Mouse (Mus musculus) layer of hippocampus, adult 11-12 months (tissue): Measurements from ENCODE around the gene Snapc1.

Source experiments
- DNase-seq: peaks from one replicate; pipeline ENCODE4 v3.0.0; 2022; ENCODE audit warnings: low spot score

The Snapc1 gene

GRCm38 (mm10) chr12:73964291-73965281, at the start of gene Snapc1:
Gene Snapc1 (plus strand): TSS chr12:73964481.
- DNase-seq: peak; percentile 99

DNA sequence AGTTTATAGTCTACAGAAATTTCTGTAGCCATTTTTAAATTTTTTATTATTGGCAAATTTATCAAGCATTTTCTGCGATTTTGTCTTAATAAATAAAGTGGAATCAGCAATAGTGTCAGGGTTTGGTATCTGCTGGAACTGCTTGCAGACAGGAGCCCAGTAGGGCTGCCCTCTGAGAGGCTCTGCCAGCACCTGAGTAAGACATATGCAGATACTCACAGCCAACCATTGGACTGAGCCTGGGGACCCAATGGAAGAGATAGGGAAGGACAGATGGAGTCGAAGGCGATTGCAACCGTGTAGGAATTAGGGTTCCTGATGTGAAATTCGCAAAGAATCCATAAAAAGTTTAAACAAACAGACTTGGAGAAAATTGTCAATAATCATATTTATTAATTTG, 45.8 kb upstream of the Snapc1 start:
- DNase-seq: no peak

GRCm38 (mm10) chr12:73930266-73930665, 34.0 kb upstream of the Snapc1 start:
- DNase-seq: no peak

- no peak for DNase-seq
Observed at GRCm38 (mm10) chr12:73931274-73931673, 33.0 kb upstream of the Snapc1 start.

DNA sequence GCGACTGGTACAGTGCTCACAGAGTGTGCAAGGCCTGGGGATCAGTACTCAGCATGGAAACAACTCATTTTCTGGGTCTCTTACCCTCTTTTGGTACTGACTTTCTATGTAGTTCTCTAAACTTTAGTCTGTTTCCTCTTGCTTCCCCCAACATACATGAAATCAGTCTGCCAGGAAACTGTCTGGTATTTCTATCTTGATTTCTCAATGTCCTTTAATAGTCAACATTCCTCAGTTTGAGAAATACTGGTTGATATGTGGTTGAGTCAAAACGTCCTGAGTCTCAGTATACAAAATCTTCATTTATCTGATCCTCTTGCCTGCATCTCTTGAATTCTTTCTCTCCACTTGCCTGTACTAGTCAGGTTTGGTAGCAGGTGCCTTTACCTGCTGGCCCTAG, 29.8 kb upstream of the Snapc1 start:
- no peak for DNase-seq

DNA sequence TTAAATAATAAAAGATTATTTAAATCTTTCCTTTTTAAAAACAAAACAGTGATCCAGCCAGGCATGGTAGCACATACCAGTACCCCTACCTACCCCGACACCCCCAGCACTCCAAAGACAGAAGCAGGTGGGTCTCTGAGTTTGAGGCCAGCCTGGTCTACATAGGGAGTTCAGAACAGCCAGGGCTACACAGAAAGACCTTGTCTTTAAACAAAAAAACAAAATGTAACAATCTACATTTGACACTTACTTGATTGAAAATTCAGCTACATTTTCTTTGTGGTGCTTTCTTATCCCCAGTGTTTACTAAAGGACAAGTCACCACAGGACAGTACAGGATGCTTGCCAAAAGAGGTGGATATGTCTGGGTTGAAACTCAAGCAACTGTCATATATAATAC, 26.9 kb upstream of the Snapc1 start, which contains the start of gene Gm49321:
Gene Gm49321 (plus strand): TSS at position 301 of the 400 bp plus-strand sequence.
- DNase-seq: no peak

DNA sequence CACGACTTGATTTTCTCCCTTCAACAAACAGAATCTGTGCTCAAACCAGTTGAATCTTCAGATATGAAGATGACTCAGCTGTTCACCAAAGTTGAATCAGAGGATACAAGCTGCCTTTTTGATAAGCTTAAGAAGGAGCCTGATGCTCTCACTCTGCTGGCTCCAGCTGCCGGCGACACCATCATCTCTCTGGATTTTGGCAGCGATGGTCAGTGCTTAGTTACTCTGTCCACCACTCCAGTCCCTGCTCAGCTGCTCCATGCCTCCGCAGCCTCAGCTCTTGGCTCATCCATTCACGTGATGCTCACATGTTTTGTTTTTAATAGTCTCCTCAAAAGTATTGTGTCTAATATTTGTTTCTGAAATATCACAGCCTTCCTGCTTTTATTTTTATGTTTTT, 24.7 kb upstream of the Snapc1 start:
- no peak for DNase-seq

DNA sequence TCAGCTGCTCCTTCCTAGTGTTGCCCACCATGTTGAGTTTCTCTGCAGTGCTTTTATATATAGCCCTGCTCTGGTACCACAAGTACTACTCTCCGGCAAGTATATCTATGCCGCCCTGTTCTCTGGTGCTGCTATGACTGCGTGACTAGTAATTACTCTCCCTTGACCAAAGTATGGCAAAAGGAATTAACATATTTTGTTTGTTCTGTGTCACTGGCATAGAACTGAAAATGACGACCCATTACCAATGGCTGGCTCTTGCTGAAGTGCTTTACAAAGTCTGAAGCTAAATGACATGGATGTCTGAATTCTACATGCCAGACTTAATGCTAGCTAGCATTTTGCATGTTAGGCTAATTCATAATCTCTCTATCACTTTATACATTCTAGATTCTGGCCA, 15.9 kb upstream of the Snapc1 start:
- no peak for DNase-seq

- no peak for DNase-seq
Observed at GRCm38 (mm10) chr12:73949318-73950058, 14.8 kb upstream of the Snapc1 start.

DNA sequence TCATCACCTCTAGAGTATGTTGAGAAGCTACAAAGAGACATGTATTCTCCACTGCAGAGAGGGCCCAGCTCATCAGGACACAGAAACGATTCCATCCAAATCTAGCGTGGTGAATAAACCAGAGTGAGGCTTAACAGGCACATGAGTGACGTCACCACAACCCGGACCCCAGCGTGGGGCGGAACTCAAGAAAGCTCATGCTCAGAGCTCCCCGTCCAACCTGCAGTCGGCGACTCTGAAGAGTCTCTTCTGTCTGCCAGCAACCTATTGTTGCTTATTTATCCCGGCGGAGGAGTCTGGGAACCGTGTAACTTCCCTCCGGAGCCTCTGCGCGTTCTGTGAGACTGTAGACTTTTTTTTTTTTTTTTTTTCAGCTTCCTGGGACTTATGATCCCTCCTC, 11.4 kb upstream of the Snapc1 start:
- no peak for DNase-seq

DNA sequence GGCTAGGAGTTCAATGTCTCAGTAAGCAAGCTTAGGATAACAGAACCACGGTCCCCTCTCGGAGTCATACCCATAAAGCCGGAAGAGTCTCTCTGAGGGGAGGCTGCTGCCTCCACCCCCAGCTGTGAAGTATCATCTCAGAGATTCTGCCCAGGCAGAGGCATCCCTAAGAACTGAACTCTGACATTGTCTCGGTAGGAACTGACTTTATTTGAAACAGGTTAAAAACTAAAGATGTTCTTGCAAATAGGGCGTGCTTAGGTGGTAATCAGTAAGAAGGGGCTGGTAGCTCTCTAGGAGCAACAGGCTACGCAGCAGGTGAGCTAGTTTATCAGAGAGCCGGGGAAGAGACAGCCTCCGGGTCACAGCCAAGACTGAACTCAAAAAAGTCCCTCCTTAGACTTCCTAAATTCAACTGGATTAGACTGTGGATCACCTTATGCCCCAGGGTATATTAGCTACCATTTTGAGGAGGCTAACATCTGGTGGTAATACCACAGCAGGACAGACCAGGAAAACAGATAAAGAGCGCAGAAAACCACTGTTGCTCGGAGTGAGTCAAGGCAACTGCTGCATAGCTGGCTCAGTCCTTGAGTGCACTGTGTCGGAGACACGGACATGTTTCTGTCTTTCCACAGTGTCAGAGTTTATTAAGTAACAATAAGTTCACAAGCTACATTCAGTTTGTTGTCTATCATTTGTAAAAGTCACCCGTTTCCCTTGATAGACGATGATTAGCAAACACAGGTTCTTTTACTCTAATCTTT, 10.7 kb upstream of the Snapc1 start:
- no peak for DNase-seq

- DNase-seq: no peak
Observed at GRCm38 (mm10) chr12:73954785-73955184, 9.5 kb upstream of the Snapc1 start.

DNA sequence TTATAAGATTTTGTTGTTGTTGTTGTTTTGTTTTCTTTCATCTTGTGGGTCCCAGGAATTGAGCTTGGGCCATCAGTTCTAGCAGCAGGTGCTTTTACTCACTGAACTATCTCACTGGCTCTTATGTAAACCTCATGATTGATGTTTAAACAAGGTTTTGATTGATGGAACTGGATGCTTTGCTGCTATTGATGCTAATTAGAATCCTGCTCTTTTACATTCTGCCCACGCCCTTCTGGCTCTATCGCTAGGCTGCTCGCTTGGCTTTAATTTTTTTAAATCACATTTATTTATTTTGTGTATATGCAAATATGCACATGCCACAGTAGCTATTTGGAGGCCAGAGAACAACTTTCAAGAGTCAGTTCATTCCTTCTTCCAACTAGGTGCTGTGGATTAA, 6.6 kb upstream of the Snapc1 start:
- peak; percentile 71 for DNase-seq

DNA sequence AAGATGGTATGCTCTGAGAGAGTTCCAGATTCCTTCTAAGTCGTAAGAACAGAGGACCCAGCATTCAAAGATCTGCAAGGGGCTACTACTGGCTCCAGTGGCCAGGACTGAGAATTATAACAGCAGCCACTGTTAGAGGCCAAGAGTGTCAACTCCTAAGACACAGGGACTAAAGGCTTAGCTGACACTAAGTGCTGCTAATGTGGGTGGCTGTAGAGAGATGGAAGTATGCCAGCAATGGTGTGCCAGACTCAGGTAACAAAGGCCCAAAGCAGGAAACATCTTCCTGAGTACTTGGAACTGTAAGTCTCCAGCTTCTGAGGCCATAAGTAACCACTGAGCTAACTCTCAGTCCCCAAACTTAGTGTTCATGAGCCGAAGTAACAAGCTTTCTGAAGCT, 5.5 kb upstream of the Snapc1 start:
- DNase-seq: no peak

DNA sequence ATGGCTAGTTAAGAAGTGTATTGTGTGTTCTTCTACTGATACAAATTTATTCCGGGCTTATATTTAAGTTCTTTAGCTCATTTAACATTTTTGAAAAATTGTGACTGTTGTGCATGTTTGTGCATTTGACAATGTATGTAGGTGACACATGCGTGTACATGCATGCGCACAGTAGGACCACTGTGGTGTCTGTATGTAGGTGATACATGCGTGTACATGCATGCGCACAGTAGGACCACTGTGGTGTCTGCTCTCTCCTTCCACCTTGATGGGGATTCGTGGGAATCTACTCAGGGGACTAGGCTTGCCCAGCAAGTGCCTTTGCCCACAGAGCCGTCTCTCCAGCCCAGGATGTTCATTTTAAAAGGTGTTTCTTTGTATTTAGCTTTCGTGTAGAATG, 4.9 kb downstream of the Snapc1 start:
- no peak for DNase-seq

DNA sequence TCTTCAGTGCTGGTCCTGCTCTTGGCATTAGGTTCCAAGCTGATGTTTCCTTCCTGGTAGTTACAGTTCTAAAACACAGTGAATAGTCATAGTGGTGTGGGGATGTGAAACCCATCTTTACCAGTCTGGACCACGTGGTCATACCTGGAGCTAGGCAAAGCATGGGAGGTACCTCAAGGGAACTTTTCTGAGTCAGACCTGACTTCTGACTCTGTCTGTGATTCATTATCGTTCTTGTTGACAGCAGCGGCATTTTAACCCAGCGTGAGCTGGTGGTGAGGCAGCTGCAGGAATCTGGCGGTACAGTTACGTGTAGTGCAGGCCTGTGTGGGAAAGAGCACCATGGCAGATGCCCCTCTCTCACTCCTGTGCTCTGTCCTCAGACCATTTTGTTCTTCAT, 10.3 kb downstream of the Snapc1 start:
- DNase-seq: no peak

GRCm38 (mm10) chr12:73978144-73978543, 13.9 kb downstream of the Snapc1 start:
- no peak for DNase-seq

DNA sequence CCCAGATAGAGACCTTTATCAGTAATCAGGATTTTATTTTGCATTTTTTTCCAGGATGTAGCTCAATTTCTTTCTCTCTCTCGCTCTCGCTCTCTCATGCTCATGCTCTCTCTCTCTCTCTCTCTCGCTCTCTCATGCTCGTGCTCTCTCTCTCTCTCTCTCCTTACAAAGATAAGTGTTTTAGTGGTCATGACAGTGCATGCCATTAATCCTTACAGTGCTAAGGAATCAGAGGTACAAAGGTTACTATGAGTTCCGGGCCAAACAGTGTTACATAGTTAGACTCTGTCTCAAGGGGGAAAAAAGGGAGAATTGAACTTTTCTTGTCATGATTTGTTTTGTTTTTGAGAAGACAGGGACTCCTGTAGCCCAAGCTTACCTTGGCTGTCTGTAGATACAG, 15.4 kb downstream of the Snapc1 start:
- DNase-seq: no peak

DNA sequence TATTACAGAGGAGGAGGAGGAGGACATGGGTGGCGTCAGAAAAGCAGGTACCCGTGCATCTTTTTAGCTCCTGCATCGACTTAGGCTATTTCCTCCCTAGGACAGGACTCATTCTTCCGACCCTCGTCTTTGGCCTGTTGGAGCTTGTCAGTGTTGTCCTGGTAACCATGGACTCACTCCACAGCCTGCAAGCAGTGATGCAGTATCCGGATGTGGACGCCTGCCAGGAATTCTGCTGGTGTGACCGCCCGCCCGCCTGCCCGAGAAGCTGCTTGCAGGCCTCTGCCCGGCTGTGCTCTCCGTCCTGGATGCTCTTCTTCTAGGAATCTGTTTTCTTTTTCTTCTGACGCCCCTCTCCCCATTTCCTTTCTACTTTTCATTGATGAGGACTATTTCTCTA, 18.3 kb downstream of the Snapc1 start:
- DNase-seq: peak; percentile 70

GRCm38 (mm10) chr12:73986299-73986698, 22.0 kb downstream of the Snapc1 start:
- DNase-seq: no peak

DNA sequence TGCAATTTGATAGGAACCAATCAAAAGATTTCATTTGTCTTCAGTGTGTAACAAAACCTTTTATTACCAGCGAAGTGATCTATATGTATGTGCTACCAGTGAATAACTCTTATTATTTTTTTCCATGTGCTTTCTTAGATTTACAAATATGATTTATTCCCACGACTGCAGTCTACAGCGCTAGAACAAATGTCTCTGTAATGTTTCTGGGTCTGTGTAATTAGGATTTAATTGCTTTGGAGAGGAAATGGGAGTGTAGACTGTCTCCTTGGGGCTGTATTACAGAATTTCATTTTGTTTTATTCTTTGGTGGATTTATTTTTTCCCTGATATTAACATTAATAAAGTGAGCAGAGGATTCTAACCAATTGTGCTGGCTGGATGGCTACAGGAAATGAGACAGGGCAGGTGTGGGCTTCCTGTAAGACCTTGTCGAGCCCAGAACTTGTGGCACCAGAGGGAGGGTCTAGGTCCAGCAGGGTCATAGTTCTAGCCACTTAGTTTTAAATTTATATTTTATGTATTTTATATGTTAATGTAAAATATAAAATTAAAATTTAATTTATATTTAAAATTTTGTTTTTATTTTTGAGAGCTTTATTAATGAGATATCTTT, 24.2 kb downstream of the Snapc1 start:
- DNase-seq: no peak

DNA sequence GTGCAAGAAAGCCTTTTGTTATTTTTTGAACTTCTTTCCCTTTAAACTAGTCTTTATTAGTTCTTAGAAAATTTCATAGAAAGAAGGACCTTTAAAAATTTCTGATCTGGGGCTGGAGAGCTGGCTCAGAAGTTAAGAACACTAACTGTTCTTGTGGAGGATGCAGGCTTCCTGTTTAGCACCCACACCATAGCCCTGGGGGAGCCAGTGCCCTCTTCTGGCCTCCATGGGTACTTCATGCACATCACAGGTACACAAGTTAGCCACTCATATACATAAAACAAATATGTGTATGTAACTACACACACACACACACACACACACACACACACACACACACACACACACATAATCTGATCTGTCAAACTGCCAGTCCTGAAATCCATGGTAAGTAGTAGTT, 25.3 kb downstream of the Snapc1 start:
- peak; percentile 38 for DNase-seq
